Mouse (Mus musculus) cerebellum, adult 8-10 months (tissue): ENCODE measurements around the gene Ndufv1.
A peak's percentile ranks its signal among the peaks of the same experiment; 100 is the strongest.
"Not testable (repeated sequence)": the region's sequence is repeated elsewhere in the genome, so short reads cannot be mapped to it uniquely, and the experiment has no call there.

Experiments
- DNase-seq: peaks from one replicate; pipeline ENCODE4 v3.0.0; 2022

Gene Ndufv1

DNA sequence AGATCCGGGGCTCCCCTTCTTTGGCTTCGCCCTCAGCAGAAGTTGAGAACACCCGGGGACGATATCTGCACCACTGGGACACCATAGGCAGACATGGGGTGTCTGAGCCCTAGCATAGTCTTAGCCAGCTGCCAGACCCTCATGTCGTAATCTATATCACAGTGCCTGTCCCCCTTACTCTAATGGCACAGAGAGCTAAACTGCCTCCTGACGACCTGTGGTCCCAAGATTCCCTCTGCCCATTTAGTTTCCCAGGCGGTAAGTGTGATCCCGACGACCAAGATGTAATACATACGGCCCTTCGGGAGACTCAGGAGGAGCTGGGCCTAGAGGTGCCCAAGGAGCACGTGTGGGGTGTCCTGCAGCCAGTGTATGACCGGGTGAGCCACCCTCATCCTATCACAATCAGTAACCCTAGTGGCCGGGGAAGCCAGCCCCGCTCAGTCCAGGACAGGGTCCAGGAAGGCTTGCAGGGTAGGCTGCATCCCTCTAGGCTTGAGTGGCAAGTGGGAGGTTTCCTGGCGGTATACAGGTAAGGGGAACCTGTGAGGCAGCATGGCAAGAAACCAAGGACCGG, 11.6 kb downstream of the Ndufv1 start:
- DNase-seq: no peak

DNA sequence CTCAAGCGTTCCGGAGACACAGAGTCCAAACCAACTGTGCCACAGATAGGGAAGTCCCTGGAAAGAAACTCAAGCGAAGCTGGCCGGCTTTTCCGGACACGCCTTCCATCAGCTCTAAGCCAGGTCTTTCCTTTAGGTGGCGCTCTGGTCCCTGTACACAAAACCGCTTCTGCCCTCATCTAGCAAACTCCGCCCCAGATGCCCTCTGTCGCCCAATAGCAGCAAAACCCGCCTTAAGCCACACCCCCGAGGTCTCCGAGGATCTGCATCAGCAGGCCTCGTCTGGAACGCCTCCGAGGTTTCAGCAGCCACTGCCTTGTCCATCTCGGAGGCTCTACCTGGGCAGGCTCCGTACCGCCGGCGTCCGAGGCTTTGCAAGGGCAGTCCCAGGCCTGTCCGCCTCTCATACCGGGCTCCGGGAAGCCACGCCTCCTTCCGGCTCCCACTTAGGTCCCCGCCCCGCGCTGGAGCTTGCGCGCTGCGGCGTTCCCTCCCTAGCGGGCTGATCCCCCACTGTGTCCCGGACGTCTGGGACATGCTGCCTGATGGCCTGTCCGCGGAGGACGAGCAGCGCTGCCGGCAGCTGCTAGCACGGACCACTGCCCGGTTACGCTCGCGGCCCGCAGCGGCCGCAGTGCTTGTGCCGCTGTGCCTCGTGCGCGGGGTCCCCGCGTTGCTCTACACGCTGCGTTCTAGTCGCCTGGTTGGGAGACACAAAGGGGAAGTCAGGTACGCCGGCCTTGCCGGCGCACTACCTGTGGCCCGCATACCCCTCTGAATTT, 12.3 kb downstream of the Ndufv1 start, which contains the start of the genes Nudt8 and Gm49405:
Nudt8 (plus strand) TSS at position 462 of the 782 bp plus-strand sequence.
Gm49405 (plus strand) TSS at position 508 of the 782 bp plus-strand sequence.
- peak; percentile 98 for DNase-seq

- no peak for DNase-seq
These were observed 13.4 kb downstream of the Ndufv1 start for GRCm38 (mm10) chr19:3999121-3999730.

- DNase-seq: no peak
These were observed 14.3 kb downstream of the Ndufv1 start for GRCm38 (mm10) chr19:3998335-3998734.

- DNase-seq: no peak
These were observed 15.4 kb downstream of the Ndufv1 start for GRCm38 (mm10) chr19:3997231-3997630.

- DNase-seq: no peak
These were observed 15.9 kb downstream of the Ndufv1 start for GRCm38 (mm10) chr19:3996747-3997146.

DNA sequence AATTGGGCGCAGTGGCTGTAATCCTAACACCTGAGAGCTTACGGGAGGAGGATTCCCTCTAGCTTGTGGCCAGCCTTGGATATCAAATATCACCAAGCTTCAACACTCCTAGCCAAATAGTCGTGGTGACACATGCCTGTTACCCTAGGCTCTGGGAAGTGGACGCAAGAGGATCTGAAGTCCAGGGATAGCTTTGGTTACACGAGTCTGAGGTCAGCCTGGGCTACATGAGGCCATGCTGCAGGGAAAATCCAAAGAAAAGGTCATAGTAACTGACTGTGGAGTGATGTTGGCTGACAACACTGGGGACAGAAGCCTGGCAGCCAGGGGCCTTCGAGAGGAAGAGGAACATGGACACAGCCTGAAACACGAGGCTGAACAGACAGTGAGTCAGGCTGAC, 16.5 kb downstream of the Ndufv1 start:
- DNase-seq: no peak

GRCm38 (mm10) chr19:3995505-3995904, 17.1 kb downstream of the Ndufv1 start:
- DNase-seq: no peak

- no peak for DNase-seq
These were observed 17.7 kb downstream of the Ndufv1 start for GRCm38 (mm10) chr19:3994932-3995331.

DNA sequence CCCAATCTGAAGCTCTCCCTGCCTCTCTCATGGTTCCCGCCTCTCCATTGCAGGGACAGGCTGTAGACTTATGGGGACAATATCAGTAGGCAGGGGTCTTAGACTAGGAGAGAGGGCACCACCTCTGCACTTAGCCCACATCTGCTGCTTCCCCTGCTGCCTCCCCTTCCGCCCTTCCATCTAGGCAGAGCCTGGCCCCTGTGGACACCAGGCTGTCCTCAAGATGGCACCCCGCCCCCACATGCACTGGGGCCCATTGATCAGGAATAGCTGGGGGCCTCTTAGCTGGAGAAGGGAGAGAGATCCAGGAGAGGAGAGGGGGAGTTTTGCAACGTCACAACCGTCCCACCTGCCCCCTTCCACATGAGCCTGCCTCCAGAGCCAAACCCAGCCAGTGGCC, 20.2 kb downstream of the Ndufv1 start, which contains the start of gene Tbx10:
Tbx10 (plus strand) TSS at position 337 of the 400 bp plus-strand sequence.
- DNase-seq: no peak

GRCm38 (mm10) chr19:3991966-3992365, 20.6 kb downstream of the Ndufv1 start:
- no peak for DNase-seq

- no peak for DNase-seq
These were observed 21.0 kb downstream of the Ndufv1 start for GRCm38 (mm10) chr19:3991562-3991961.

DNA sequence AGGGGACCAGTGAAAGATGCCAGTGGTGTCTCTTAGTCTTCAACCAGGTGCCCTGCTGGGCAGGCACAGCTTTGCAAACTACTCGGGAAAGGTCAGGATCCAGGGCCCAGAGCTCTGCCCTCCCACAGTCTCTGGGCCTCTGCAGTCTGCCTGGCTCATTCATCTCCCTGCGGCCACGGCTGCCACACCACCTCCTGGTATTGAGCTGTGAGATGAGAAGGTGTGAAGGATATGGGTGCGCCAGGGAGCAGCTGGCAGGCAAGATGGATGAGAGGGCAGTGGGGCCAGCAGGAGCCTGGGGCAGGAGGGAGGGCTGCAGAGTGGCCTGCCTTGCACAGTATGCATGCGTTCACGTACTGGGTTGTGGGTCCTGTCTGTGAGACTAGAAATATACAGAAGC, 21.8 kb downstream of the Ndufv1 start:
- DNase-seq: no peak

DNA sequence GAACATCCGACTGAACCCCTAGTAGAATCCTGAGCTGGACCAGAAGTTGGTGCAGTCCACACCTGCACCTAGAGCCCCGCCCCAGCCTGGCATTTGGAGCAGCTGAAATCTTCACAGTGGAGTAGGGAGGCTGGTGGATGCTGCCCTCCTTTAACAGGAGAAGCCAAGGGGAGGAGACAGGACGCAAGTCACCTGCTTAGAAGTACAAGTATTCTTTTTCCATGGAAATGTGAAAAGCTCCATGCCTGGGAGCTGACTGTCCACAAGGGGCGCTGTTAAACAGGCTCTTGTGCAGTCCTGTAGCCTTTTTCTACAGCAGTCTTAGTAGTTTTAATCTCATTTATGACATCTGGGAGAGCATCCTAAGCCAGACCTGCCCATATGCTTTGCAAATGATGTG, 23.9 kb downstream of the Ndufv1 start:
- no peak for DNase-seq

DNA sequence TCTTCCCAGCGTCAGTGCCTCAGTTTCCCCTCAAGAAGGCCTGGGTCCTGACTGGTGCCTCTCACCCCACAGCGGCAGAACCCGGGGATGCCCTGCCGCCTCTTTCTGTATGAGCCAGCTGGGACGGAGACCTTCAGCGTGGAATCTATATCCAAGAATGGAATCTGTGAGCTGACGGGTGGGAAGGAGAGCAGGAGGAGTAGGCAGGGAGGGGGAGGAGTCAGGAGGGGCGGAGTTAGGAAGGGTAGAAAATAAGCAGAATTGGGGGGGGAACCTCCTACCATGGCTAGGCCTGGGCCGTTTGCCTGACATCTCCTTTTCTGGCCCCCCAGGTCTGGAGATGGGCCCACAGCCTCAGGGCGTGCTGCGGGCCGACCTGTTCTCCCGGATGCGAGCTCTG, 24.5 kb downstream of the Ndufv1 start:
- DNase-seq: no peak

DNA sequence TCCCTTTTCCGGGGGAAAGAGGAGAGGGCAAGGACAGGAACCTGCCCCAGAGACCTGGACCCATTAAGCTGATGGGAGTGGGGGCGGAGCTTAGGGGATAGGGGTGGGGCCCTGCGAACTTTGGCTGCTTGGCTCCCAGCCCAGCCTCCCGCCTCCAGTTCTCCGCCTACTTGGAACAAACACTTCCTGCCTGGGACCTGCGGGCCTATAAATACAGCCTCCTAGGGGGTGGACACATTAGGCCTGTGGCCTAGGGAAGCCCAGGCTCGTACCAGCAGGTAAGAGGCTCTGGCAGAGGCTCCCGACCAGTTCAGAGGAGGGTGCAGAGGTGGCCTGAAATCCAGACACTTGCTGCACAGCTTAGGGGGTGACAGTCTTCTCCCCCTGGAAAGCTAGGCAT, 26.3 kb downstream of the Ndufv1 start, which contains the start of gene Acy3:
Acy3 (plus strand) TSS at position 237 of the 400 bp plus-strand sequence.
- no peak for DNase-seq

DNA sequence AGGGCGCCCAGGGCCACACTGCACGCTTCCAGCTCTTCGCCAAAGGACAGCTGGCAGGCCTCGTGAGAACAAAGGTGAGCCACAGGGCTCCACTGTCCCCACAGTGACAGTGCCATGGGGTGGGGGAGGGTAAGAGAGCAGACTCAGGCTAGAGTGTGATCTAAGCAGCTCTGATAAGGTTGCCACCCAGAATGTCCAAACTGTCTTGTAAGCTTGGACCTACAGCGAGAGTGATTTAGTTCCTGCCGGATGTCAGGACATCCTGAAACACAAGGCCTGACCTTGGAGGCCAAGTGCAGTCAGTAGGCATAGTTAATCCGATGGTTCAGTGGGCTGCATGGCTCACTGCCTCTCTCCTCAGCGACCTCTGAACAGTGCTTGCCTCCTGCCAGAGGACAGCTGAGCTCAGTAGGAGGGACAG, 27.3 kb downstream of the Ndufv1 start:
- no peak for DNase-seq

DNA sequence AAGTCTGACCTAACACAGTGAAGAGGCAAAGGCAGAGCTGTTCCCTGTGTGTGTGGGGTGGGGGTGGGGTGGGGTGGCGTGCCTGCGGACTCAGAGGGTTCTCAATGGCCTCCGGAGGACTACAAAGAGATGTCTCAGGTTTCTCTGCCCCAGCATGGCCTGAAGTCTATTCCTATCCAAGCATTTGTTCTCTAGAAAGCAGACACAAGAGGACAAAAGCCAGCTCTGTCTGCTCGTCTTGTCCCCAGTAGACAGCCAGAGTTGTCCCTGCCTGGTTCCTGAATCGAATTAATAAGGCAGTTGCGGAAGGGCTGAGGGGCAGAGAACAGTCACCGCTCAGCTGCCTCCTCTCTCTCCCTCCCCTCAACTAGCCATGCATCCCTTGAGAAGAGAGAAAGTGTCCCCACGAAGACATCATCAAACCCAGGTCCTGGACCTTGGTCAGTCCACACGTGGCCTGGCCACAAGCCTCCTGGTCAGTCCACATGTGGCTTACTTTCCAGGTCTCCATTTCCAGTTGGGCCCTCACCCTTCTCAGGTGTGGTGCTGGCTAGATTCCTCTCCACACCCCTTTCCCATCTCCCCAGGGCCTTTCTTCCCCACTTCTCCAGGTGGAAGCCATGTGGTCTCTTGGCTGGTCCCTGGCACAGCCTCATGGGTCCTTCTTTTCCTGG, 28.9 kb downstream of the Ndufv1 start:
- no peak for DNase-seq

- no peak for DNase-seq
These were observed 31.7 kb downstream of the Ndufv1 start for GRCm38 (mm10) chr19:3980917-3981316.

DNA sequence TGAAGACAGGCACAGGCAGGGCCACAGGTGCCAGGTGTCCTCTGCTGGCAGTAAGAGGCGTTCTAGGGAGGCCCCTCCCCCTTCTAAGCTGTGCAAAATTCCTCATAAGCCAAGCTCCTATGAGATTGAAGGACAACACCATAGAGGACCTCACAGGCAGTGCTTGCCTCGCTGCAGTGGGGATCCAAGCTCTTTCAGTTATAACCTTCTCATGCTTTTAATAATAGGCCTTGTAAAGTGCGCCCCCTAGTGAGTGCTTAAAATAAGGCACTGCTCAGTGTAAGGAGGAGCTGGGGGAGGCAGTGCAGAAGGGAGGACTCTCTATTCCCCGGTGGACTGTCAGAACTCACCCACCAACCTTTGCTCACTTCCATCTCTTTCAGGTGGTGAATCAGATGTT, 32.3 kb downstream of the Ndufv1 start:
- DNase-seq: peak; percentile 83

- no peak for DNase-seq
These were observed 36.7 kb downstream of the Ndufv1 start for GRCm38 (mm10) chr19:3975866-3976265.

- DNase-seq: not testable (repeated sequence)
These were observed 38.0 kb downstream of the Ndufv1 start for GRCm38 (mm10) chr19:3974608-3975007.

DNA sequence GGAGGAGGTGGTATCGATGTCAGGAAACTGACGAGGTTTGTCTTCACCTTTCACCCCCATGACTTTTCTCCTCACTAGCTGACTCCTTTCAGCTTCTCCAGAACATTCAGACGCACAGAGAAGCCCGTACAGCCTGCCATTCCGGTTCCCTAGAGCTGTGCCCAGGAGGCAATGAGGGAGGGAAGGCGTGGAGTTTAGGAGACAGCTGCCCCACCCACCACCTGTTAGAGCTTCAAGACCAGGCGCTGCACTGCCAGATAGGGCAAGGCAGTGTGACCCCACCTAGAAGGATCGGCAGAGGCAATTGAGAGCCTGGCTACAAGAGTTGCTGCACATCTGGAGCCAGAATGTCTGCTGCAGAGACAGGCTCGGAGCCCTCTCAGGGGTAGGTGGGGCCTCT, 40.4 kb downstream of the Ndufv1 start, which contains the start of gene Aldh3b2:
Aldh3b2 (plus strand) TSS at position 100 of the 400 bp plus-strand sequence.
- DNase-seq: no peak
